10 mouse cellular contexts compared by ENCODE assay signal in genomic region chr5:75046681-75047321, GRCm38 (mm10). TPM values are rescaled to one million over a fixed set of nuclear protein-coding genes. Genes with fewer than 3 reads are reported as not detected.
DNase-seq lines count a peak whose midpoint lies in the region; ATAC-seq and TF ChIP-seq lines count a peak whose summit lies in the region.
"Had no signal": no experiment of that assay in that cellular context is flagged by ENCODE, and none has a peak within 500 bp of the region (broad histone marks: within the 10 kb centered on the region; RNA-seq: fewer than 3 reads in every experiment).

No protein-coding gene starts in this region.

- no peak for TF ChIP-seq CTCF in gastrocnemius, adult 2 months (IDR thresholded peaks at IDR 0.05)

- intact Hi-C loops in gastrocnemius, adult 2 months (cut with DNase I), result loop anchor here (5.0 kb wide), 1 partner anchor 74 kb away; no protein-coding TSS in a partner anchor

- no peaks in the 10 kb centered on the region for H3K36me3 ChIP-seq in stomach, embryonic 15.5 days
- H3K36me3 ChIP-seq: neural tube, embryonic 13.5 days had no signal

- peak; percentile 46 to 78 for DNase-seq in adrenal gland, adult (ENCODE audit: inconsistent age in 2 of 2, low spot score in 1 of 2)
- DNase-seq in adrenal gland, postnatal 4 days (ENCODE audit: low spot score in 2 of 2), result no peak
- DNase-seq in 3134 (ENCODE audit: extremely low read depth, insufficient read length, low spot score), result peak; percentile 62
- peak; percentile 74 for DNase-seq in gastrocnemius, adult 2 months
- peak; percentile 52 for DNase-seq in kidney, adult 9 months
- no peak for DNase-seq in T-cell, adult 2 months (ENCODE audit: low spot score)

- peak overlapping the region; percentile 55 for H3K4me3 ChIP-seq in gastrocnemius, adult 2 months
- H3K4me3 ChIP-seq in stomach, embryonic 15.5 days (replicated peaks), result no peak overlapping the region
- H3K4me3 ChIP-seq: left cerebral cortex, adult 2 months; neural tube, embryonic 13.5 days had no signal

- ATAC-seq in stomach, embryonic 15.5 days (ENCODE audit: insufficient read depth, low FRiP score, low read depth), result no peak
- ATAC-seq in granulocyte monocyte progenitor cell, adult 5-6 weeks (replicated peaks; ENCODE audit: poor library complexity, severe bottlenecking), result no peak

- peaks cover 9% of the 10 kb centered on the region for H3K4me1 ChIP-seq in stomach, embryonic 15.5 days

- no peaks in the 10 kb centered on the region for H3K27me3 ChIP-seq in stomach, embryonic 15.5 days (replicated peaks)

- H3K4me2 ChIP-seq in stomach, embryonic 15.5 days, result peak overlapping the region; percentile 30; the same call in 1 of the 2 replicates
- H3K4me2 ChIP-seq: neural tube, embryonic 13.5 days had no signal

- WGBS in stomach, embryonic 15.5 days, result 46% methylated on average over 15 of the region's 15 CpGs

- H3K9me3 ChIP-seq in stomach, embryonic 15.5 days, result no peaks in the 10 kb centered on the region
- H3K9me3 ChIP-seq: neural tube, embryonic 13.5 days had no signal

- H3K27ac ChIP-seq in gastrocnemius, adult 2 months, result peak overlapping the region; percentile 79
- H3K27ac ChIP-seq in stomach, embryonic 15.5 days, result no peak overlapping the region
- H3K27ac ChIP-seq: left cerebral cortex, adult 2 months; neural tube, embryonic 13.5 days had no signal

- no peak overlapping the region for H3K9ac ChIP-seq in stomach, embryonic 15.5 days
- H3K9ac ChIP-seq: neural tube, embryonic 13.5 days had no signal

RNA-seq across cellular contexts. Expression of gene Chic2, which starts 2.2 kb away (rescaled TPM):
- total RNA-seq in adrenal gland, postnatal 4 days (2021), result 10 to 100 TPM; 39.4 to 49.4 TPM
- total RNA-seq in gastrocnemius, adult 2 months (2021), result 10 to 100 TPM; 14.5 to 15.8 TPM
- 27.2 and 33.0 TPM in 2 replicates for polyA plus RNA-seq in stomach, embryonic 15.5 days (2015; fragmentation: Nextera tagmentation; extraction: Ambion mirVana)
- total RNA-seq in granulocyte monocyte progenitor cell, adult 5-6 weeks (2014; fragmentation: Nextera tagmentation), result 14.2 and 42.0 TPM in 2 replicates
- 40.3 and 58.9 TPM in 2 replicates for total RNA-seq in granulocyte monocyte progenitor cell, adult 5-6 weeks (2017)

RNA-seq across cellular contexts. Expression of gene Gsx2, which starts 28.6 kb away (rescaled TPM):
- not detected for total RNA-seq in adrenal gland, postnatal 4 days (2021)
- total RNA-seq in gastrocnemius, adult 2 months (2021), result not detected
- not detected in 2 replicates for polyA plus RNA-seq in stomach, embryonic 15.5 days (2015; fragmentation: Nextera tagmentation; extraction: Ambion mirVana)
- not detected in 2 replicates for total RNA-seq in granulocyte monocyte progenitor cell, adult 5-6 weeks (2014; fragmentation: Nextera tagmentation)
- not detected in 2 replicates for total RNA-seq in granulocyte monocyte progenitor cell, adult 5-6 weeks (2017)

Comparison
In these comparisons a context has a peak if more than half of its experiments do, and no peak if none do; other contexts are left out.
1. DNase-seq: peak in adrenal gland, adult (2 of 2), 3134 (single experiment), gastrocnemius, adult 2 months (single experiment) and kidney, adult 9 months (single experiment); none in adrenal gland, postnatal 4 days (0 of 2) and T-cell, adult 2 months (single experiment).